Mouse (Mus musculus): ENCODE results near the gene Phf6.
"Not testable (repeated sequence)": the region's sequence is repeated elsewhere in the genome, so short reads cannot be mapped to it uniquely, and the experiment has no call there.

Gene Phf6

DNA sequence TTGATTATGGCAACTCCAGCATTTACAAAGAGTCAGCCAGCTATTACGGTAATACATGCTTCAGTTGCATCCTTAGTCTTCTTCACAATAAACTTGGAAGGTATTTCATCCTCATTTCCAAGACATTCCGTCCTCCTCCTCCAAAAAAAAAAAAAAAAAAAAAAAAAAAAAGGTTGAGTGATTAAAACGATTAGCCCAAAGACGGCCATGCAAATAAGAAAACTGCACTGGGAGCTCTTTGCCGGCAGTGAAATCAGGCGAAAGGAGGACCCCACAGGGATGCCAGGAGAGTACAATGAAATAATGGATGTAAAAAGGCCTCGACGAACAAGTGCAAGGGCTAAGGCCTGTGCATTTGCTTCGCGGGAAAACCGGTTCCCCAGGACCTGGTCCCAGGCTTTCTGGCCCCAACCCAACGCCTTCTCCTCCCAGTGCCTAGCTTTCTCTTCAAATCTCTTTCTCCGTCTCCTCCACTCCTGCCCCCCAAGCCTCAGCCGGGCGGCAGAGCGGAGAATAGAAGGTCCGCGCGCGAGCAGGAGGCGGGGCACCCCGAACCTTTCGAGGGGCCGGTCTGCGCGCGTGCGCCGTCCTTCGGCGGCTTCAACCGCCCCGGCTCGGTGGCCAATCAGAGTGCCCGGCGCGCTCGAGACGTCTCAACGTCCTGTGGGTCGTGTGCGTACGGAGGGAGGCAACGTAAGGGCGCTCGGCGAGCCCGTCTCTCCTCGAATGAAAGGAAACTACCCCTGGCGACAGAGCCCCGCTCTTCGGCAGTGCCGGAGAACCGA lies at the start of gene Phf6:
Gene Phf6, plus strand, starts transcription at position 680 of the 785 bp plus-strand sequence.
- peak; percentile 86 for DNase-seq (ENCODE audit: low spot score)

- DNase-seq (ENCODE audit: low spot score): peak; percentile 7
Observed at GRCm38 (mm10) chrX:52864126-52864525, 47.9 kb upstream of the Phf6 start.

DNA sequence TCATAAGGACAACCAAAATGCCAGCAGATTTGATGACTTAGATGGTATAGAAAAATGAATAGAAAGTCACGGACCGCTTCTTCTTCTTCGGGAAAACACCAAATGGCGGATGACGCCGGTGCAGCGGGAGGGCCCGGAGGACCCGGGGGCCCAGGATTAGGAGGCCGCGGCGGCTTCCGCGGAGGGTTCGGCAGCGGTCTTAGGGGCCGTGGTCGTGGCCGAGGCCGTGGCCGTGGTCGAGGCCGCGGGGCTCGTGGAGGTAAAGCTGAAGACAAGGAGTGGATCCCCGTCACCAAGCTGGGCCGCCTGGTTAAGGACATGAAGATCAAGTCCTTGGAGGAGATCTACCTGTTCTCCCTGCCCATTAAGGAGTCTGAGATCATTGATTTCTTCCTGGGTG lies 13.6 kb upstream of the Phf6 start:
- DNase-seq (ENCODE audit: low spot score): not testable (repeated sequence)

GRCm38 (mm10) chrX:52912372-52912728 lies 284 bp downstream of the Phf6 start:
- DNase-seq (ENCODE audit: low spot score): no peak

- no peak for DNase-seq (ENCODE audit: low spot score)
Observed at GRCm38 (mm10) chrX:52912826-52913701, 998 bp downstream of the Phf6 start.

GRCm38 (mm10) chrX:52913856-52914255 lies 1.8 kb downstream of the Phf6 start:
- no peak for DNase-seq (ENCODE audit: low spot score)

- no peak for DNase-seq (ENCODE audit: low spot score)
Observed at GRCm38 (mm10) chrX:52914705-52915104, 2.6 kb downstream of the Phf6 start.

DNA sequence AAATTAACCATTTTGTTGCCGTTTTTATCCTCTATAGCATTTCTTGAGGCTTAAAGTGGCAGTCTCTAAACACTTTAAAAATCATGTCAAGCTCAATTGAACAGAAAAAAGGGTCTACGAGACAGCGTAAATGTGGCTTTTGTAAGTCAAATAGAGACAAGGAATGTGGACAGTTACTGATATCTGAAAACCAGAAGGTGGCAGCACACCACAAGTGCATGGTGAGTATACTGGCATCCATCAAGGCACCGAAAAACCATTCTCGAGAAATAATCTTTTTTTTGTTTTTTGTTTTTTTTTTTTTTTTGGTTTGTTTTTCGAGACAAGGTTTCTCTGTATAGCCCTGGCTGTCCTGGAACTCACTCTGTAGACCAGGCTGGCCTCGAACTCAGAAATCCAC lies 4.5 kb downstream of the Phf6 start:
- no peak for DNase-seq (ENCODE audit: low spot score)

DNA sequence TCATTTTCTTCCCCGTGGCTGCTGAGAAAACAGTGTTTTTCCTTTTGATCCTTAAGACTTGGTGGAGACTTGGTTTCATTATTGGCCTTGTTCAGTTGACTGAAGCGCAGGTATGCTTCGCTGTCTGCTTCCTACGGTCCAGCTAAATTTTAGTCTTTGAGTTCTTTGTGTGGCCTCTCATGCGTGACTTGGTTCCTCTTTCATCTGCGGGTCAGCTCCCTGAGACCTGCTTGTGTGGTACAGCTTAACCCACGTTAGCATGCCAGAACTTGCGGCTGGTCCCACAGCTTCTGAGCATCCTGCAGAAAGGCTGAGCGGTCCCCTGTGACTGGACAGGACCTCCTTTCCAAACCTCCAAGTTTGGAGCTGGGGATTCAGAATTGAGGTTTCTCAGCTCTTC lies 14.7 kb downstream of the Phf6 start:
- DNase-seq (ENCODE audit: low spot score): no peak

- DNase-seq (ENCODE audit: low spot score): no peak
Observed at GRCm38 (mm10) chrX:52928883-52929282, 16.8 kb downstream of the Phf6 start.

- DNase-seq (ENCODE audit: low spot score): no peak
Observed at GRCm38 (mm10) chrX:52929779-52930178, 17.7 kb downstream of the Phf6 start.

DNA sequence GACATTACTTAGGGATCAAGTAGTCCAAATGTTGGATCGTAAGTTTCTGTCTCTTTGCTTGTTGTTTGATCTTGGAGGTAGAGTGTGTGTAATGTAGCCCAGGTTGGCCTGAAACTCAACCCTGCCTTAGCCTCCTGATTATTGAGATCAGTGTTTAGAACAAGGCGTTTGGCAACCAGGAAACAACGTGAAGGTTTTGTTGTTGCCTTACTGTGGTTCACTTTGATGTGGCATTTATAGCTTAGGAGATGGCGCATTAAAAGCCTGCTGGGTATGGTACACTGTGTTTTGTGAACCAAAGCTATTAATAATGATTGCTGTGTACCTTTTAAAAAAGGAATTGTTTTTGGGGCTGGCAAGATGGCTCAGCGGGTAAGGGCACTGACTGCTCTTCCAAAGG lies 18.1 kb downstream of the Phf6 start:
- DNase-seq (ENCODE audit: low spot score): no peak

- DNase-seq (ENCODE audit: low spot score): no peak
Observed at GRCm38 (mm10) chrX:52932161-52932560, 20.1 kb downstream of the Phf6 start.

- DNase-seq (ENCODE audit: low spot score): no peak
Observed at GRCm38 (mm10) chrX:52934496-52934895, 22.4 kb downstream of the Phf6 start.

DNA sequence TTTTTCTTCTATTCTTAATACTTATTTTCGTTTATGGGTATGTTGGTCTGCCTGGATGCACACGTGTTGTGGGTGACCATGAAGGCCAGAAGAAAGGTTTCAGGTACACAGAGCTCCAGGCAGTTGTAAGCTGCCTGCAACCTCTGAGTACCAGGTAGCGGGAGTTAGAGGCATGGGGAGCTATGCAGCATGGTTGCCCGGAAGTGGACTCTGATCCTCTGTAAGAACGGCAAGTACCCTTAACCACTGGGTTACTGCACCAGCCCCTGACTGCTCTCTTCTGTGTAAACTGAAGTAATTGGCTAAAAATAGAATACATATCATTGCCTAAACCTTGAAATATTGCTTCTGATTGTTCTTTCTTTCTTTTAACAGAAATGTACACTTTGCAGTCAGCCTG lies 33.4 kb downstream of the Phf6 start:
- no peak for DNase-seq (ENCODE audit: low spot score)

- no peak for DNase-seq (ENCODE audit: low spot score)
Observed at GRCm38 (mm10) chrX:52949713-52950112, 37.6 kb downstream of the Phf6 start.

DNA sequence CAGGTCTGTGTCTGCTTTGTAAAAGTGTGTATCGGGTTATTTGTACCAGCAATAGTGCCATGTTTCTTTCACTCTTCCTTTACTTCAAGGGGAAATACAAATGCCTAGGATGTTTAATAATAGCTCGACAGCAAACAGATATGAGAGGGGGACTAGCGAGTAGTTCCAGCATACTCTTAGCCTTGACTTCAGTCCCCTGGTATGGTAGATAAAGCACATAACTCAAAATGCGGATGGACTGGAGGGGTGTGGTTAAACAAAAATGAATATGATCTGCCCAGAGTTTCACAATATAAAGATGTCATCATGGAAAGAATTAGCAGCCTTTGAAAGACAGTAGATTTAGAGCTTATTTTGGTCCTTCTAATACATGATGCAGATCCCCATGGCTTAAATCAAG lies 44.9 kb downstream of the Phf6 start:
- no peak for DNase-seq (ENCODE audit: low spot score)

DNA sequence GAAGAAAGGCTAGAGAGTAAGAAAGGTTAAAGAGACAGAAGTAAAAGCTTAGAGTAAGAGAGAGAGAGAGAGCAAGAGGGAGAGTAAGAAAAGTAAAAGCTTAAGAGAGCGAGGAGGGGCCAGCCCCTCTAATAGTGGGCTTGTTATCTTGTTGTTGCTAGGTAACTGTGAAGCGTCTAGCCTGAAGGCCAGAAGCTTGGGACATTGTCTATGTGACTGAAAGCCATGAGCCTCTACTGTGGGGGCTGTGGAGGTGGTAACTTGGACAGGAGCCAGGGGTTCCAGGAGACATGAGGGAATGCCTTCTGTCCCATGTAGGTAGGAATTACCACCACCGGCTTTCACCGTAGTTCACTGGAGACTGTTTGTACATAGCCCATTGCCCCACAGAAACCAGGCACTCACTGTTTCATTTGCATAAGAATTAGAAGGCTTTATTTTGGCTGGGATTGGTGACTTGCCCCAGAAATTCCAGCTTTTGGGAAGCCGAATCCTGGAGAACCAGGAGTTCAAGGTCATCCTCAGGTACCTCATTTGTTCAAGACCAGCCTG lies 49.6 kb downstream of the Phf6 start:
- DNase-seq (ENCODE audit: low spot score): no peak

- DNase-seq (ENCODE audit: low spot score): no peak
Observed at GRCm38 (mm10) chrX:52965149-52965548, 53.1 kb downstream of the Phf6 start.

DNA sequence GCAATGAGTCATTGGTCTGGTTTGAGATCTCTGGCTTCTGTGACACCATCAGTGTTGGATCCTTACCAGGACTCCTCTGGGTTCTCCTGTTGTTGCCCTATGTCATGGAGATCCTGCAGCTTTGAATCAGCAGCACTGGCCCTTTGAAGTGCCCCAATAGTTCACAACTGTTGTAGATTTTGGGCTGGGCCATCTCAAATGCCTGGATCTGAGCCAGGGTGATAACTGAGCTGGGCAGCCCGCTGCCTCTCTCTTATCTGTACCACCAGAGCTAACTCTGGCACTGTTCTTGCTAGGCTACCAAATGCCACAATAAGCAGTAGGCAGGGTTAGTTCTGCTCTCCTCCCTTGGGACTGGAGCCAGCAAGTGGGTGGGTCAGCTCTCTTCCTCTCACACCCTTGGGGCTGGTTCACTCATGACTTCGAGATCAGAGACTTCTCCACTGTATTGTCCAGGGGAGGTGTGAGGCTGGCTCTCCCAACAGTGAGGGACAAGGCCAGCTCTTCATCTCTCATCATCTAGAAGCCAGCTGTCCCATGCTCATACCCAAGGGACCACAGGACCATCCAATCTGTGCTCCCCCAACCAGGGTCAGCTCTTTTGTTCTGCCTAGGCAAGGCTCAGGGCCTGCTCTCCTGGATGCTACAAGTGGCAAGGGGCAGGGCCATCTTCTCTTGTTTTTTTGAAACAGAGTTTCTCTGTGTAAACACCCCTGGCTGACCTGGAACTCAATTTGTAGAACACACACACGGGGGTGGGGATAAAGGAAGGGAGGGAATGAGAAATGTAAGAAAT lies 59.3 kb downstream of the Phf6 start:
- DNase-seq (ENCODE audit: low spot score): no peak

DNA sequence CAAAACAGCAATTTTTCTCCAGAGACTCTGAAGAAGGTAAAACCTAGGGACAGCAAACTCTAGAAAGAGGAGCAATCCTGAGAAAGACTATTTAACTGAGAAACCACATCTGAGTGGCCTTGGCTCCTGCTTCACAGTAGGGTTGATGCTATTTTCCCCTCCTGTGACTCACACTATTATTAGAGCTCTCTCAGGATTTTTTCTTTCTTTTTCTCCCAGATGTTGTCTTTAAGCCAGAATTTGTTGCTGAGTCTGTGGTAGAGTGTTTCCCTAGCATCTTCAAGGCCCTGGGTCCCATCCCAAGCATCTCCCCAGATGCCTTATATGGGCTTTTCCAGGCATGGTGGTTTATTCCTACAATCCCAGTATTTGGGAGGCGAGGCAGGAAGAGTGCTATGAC lies 60.1 kb downstream of the Phf6 start:
- DNase-seq (ENCODE audit: low spot score): no peak

DNA sequence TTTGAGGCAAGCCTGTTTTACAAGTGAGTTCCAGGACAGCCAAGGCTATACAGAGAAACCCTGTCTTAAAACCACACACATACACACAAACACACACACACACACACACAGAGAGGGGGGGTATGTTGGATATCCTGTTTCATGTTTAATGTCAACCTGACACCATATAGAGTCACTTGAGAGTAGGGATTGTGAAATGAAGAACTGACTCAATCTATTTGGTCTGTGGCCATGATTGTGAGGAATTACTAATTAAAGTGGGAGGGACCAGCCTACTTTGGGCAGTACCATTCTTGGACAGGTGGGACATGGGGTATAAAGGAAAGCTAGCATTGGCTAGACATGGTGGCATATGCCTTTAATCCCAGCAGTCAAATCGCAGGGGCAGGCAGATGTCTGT lies 60.6 kb downstream of the Phf6 start:
- no peak for DNase-seq (ENCODE audit: low spot score)

Measured in layer of hippocampus, adult 11-12 months (tissue).